Mouse (Mus musculus) neural tube, embryonic 11.5 days (tissue): ENCODE measurements at regions not wholly inside any gene's neighbourhood (a gene's known extent, or its start where the extent isn't known, plus 50 kb on each side); places are given as distances from the start of the nearest gene placed in this dataset.

Source experiments
- ATAC-seq: fragments of 200-750 bp; cut with Nextera tagmentation; 2 replicates; pipeline ENCODE4 v1.8.0; 2017; ENCODE audit warnings: moderate number of reproducible peaks, mild to moderate bottlenecking, moderate TSS enrichment, moderate library complexity; ENCODE audit not compliant: insufficient read depth, low FRiP score, low TSS enrichment
- DNase-seq: peaks from one replicate; pipeline ENCODE4 v3.0.0-alpha.2; 2015; ENCODE audit warnings: low spot score
- H3K27ac ChIP-seq: fragments of 300-500 bp; sonication (generic); 2 replicates; pipeline ENCODE4 v1.5.1; 2014; ENCODE audit warnings: low read depth, mild to moderate bottlenecking, low read length
- H3K27me3 ChIP-seq: fragments of 300-500 bp; sonication (generic); 2 replicates; pipeline ENCODE4 v1.6.1; 2014; ENCODE audit warnings: mild to moderate bottlenecking, low read length, mixed read lengths; ENCODE audit not compliant: control insufficient read depth, insufficient read depth
- H3K36me3 ChIP-seq: fragments of 300-500 bp; sonication (generic); 2 replicates; pipeline ENCODE4 v1.6.1; 2014; ENCODE audit warnings: mild to moderate bottlenecking, low read length, moderate library complexity, mixed read lengths; ENCODE audit not compliant: control insufficient read depth, insufficient read depth
- H3K4me1 ChIP-seq: fragments of 300-500 bp; sonication (generic); 2 replicates; pipeline ENCODE4 v1.6.1; 2014; ENCODE audit warnings: low read length, mixed read lengths; ENCODE audit not compliant: control insufficient read depth, insufficient read depth
- H3K4me2 ChIP-seq: fragments of 300-500 bp; sonication (generic); 2 replicates; pipeline ENCODE4 v1.6.1; 2014; ENCODE audit warnings: low read depth, mild to moderate bottlenecking, moderate library complexity
- H3K4me3 ChIP-seq: fragments of 300-500 bp; sonication (generic); 2 replicates; pipeline ENCODE4 v1.5.1; 2014; ENCODE audit warnings: low read depth, low read length
- H3K9ac ChIP-seq: fragments of 300-500 bp; sonication (generic); 2 replicates; pipeline ENCODE4 v1.6.1; 2014; ENCODE audit warnings: mild to moderate bottlenecking, low read length
- H3K9me3 ChIP-seq: fragments of 300-500 bp; sonication (generic); 2 replicates; pipeline ENCODE4 v1.6.1; 2016; ENCODE audit warnings: low read length; ENCODE audit not compliant: control insufficient read depth
- WGBS: fragments of 180-500 bp; shearing (Covaris S2); extraction: QIAGEN DNeasy Blood & Tissue Kit; methylation state at CpG from one replicate; pipeline ENCODE4 v1.1.7; 2014; 5-methylcytosine and 5-hydroxymethylcytosine counted together

DNA sequence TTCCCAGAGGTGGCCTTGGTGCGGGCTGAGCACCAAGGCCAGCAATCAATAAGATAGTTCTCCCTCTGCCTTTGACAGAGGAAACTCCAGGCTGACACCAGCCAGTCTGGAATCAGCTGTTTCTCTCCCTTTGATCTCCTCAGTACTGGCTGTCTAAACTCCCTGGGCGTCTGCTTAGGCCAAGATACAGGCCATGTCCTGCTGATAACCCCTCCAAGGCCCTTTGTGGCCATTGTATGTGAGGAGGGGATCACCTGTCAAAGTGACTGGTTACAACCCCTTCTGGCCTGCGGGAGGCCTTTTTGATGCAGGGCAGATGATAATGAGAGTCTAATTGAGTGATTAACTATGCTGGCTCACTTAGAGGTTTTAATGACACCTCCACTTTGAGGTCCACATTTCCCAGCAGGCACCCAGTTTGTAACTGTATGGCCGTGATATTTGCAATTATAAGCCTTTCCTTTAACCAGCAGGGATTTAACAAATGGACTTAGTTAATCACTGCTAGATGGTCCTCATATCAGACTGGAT is 777.8 kb downstream of the Kcnj2 start:
- Histone ChIP-seq H3K9me3 (no peaks in the 10 kb centered on the region), H3K4me1 (no peaks in the 10 kb centered on the region), H3K9ac (no peak overlapping the region), H3K4me3 (no peak overlapping the region), H3K27me3 (peaks cover 15% of the 10 kb centered on the region), H3K4me2 (no peak overlapping the region), H3K36me3 (no peaks in the 10 kb centered on the region), H3K27ac (no peak overlapping the region)
- peak; percentile 35 for DNase-seq
- peak; percentile 65; the same call in 1 of the 2 replicates for ATAC-seq
- 5% methylated on average over 4 of the region's 4 CpGs for WGBS

- ATAC-seq (peak; percentile 79), DNase-seq (peak; percentile 26)
Measured at GRCm38 (mm10) chr11:111844382-111845027, 778.5 kb downstream of the Kcnj2 start.

GRCm38 (mm10) chr11:111857288-111857687 is 791.3 kb downstream of the Kcnj2 start:
- Histone ChIP-seq H3K27me3 (no peaks in the 10 kb centered on the region), H3K9ac (no peak overlapping the region), H3K4me2 (no peak overlapping the region), H3K9me3 (no peaks in the 10 kb centered on the region), H3K4me3 (no peak overlapping the region), H3K4me1 (no peaks in the 10 kb centered on the region), H3K36me3 (no peaks in the 10 kb centered on the region), H3K27ac (no peak overlapping the region)
- ATAC-seq (no peak), DNase-seq (no peak)
- 79% methylated on average over 2 of the region's 2 CpGs for WGBS

More at GRCm38 (mm10) chr11:111844382-111845027, 778.5 kb downstream of the Kcnj2 start:
- H3K9me3 ChIP-seq, result no peaks in the 10 kb centered on the region
- 9% methylated on average over 7 of the region's 7 CpGs for WGBS
- H3K27ac ChIP-seq, result no peak overlapping the region
- peaks cover 10% of the 10 kb centered on the region for H3K27me3 ChIP-seq
- no peaks in the 10 kb centered on the region for H3K36me3 ChIP-seq
- H3K9ac ChIP-seq, result no peak overlapping the region
- no peak overlapping the region for H3K4me2 ChIP-seq
- no peaks in the 10 kb centered on the region for H3K4me1 ChIP-seq
- H3K4me3 ChIP-seq, result no peak overlapping the region

DNA sequence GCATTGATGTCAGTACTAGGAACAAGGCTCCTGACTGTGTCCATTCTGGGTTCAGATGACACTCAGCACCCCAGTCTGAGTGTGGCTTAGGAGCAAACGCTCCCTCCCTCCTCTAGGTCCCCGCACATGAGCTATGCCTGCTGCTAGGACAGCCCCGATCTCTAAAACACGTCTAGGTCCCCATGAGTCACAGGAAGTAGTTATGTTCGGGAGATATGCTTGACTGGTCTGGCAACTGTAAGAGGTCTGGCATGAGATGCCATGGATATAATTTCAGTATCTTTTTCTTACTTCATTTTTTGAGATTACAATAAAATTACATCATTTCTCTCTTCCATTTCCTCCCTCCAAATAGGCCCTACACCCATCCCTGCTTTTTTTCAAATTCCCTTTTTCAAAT is 792.1 kb downstream of the Kcnj2 start:
- Histone ChIP-seq H3K36me3 (no peaks in the 10 kb centered on the region), H3K27me3 (no peaks in the 10 kb centered on the region), H3K4me1 (no peaks in the 10 kb centered on the region), H3K27ac (no peak overlapping the region), H3K9ac (no peak overlapping the region), H3K4me3 (no peak overlapping the region), H3K4me2 (no peak overlapping the region), H3K9me3 (no peaks in the 10 kb centered on the region)
- DNase-seq (no peak), ATAC-seq (no peak)
- 79% methylated on average over 5 of the region's 5 CpGs for WGBS

DNA sequence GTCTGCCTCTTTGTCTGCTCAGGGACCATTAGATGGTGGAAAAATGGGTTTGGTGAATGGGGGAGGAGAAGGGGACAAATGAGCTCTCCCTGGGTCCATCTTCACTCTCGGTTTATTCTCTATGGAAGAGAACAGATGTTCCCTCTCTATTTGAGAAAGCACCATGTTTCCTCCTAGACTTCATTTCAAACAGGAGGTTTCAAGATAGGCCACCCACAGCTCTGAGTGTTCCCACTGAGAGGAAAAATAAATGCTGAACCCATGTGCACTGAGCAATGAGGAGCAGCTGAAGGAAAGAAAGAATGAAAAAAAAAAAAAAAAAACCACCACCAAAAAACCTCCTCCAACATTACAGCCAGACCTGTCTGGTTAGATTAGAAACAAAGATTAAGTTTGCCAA is 799.2 kb downstream of the Kcnj2 start:
- Histone ChIP-seq H3K36me3 (no peaks in the 10 kb centered on the region), H3K27me3 (no peaks in the 10 kb centered on the region), H3K27ac (0 out of 2 replicates have a peak overlapping the region, but pooled peaks have one; percentile 8), H3K4me1 (peaks cover 3% of the 10 kb centered on the region; the same call in 1 of the 2 replicates), H3K4me2 (no peak overlapping the region), H3K9me3 (no peaks in the 10 kb centered on the region), H3K4me3 (no peak overlapping the region), H3K9ac (no peak overlapping the region)
- DNase-seq (no peak), ATAC-seq (no peak)
- WGBS, result 12% methylated on average over 1 of the region's 1 CpGs

DNA sequence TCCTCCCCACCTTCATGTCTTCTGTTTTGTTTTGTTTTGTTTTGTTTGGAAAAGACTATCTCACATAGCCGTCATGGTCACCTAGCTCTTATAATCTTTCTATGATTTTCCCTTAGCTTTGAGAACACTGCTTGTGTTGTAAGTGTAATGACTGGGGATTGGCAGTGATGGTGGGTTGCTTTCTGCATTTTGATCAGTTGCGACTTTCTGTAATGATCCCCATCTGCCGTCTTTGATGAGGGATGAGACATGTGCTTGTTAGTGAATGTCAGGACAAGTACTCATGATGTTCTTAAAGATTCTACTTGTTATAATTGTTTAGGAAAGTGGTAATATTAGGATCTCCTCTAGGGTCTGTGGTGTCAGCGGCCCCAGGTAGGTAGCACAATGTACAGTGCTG is 809.4 kb downstream of the Kcnj2 start:
- no peak for ATAC-seq
- no peak for DNase-seq
- H3K27me3 ChIP-seq, result no peaks in the 10 kb centered on the region

GRCm38 (mm10) chr11:111880146-111880545 is 814.2 kb downstream of the Kcnj2 start:
- Histone ChIP-seq H3K4me3 (no peak overlapping the region), H3K9me3 (no peaks in the 10 kb centered on the region), H3K4me1 (no peaks in the 10 kb centered on the region), H3K27me3 (no peaks in the 10 kb centered on the region), H3K9ac (no peak overlapping the region), H3K4me2 (no peak overlapping the region), H3K36me3 (no peaks in the 10 kb centered on the region), H3K27ac (no peak overlapping the region)
- ATAC-seq (no peak), DNase-seq (no peak)
- WGBS, result 84% methylated on average over 6 of the region's 6 CpGs

More for the DNA sequence above, 809.4 kb downstream of the Kcnj2 start:
- H3K9ac ChIP-seq, result no peak overlapping the region
- no peak overlapping the region for H3K4me3 ChIP-seq
- no peak overlapping the region for H3K27ac ChIP-seq
- H3K9me3 ChIP-seq, result no peaks in the 10 kb centered on the region
- no peaks in the 10 kb centered on the region for H3K36me3 ChIP-seq
- no peak overlapping the region for H3K4me2 ChIP-seq
- 93% methylated on average over 4 of the region's 4 CpGs for whole genome bisulfite sequencing
- H3K4me1 ChIP-seq, result no peaks in the 10 kb centered on the region

DNA sequence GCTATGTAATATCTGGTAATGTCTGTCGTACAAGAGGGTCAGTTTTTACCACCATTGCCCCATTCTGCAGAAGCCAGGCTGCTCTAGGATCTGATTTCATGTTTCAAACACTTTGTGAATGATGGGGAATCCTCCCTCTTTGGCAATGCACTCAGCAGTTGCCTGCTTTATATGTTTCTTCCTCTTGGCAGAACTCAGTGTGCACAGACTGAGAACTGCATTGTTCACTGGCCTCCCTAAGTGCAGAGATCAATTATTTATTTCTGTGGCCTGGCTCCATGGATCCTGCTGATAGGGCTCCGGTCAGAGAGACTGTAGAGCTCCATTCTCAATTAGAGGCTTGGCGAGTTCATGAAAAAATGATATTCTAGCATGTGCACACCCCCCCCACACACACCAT is 824.1 kb downstream of the Kcnj2 start:
- H3K4me1 ChIP-seq, result no peaks in the 10 kb centered on the region
- DNase-seq (no peak), ATAC-seq (no peak)
- H3K4me2 ChIP-seq, result no peak overlapping the region
- WGBS, result 74% methylated on average over 3 of the region's 3 CpGs
- H3K36me3 ChIP-seq, result no peaks in the 10 kb centered on the region
- no peak overlapping the region for H3K9ac ChIP-seq
- no peak overlapping the region for H3K27ac ChIP-seq
- no peaks in the 10 kb centered on the region for H3K9me3 ChIP-seq
- H3K4me3 ChIP-seq, result no peak overlapping the region
- H3K27me3 ChIP-seq, result no peaks in the 10 kb centered on the region

DNA sequence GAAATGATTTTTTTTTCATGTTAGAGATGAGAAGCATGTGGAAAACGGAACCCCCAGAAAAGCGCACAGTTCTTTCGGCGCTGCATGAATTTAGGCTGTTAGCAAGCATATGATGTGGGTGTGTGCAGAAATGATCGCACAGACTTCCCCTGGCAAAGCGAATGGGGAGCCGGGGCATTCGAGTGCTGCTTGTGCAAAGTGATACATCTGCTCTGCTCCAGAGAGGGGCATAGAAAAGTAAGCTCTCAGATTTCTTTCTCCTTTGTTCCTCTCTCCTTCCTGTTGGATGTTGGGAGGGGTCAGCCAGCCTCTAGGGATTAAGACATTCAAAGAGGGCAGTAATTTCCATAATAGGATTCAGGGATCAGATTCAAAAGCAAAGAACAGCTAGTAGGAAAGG is 827.9 kb downstream of the Kcnj2 start:
- no peak overlapping the region for H3K27ac ChIP-seq
- no peak overlapping the region for H3K4me3 ChIP-seq
- H3K27me3 ChIP-seq, result no peaks in the 10 kb centered on the region
- ATAC-seq, result no peak
- DNase-seq, result peak; percentile 47
- no peaks in the 10 kb centered on the region for H3K36me3 ChIP-seq
- H3K4me2 ChIP-seq, result no peak overlapping the region
- no peaks in the 10 kb centered on the region for H3K9me3 ChIP-seq
- WGBS, result 43% methylated on average over 8 of the region's 8 CpGs
- H3K4me1 ChIP-seq, result no peaks in the 10 kb centered on the region
- H3K9ac ChIP-seq, result no peak overlapping the region
